Mouse (Mus musculus): ENCODE measurements around the gene Kcnmb2. TPM values are rescaled to one million over a fixed set of nuclear protein-coding genes. Genes with fewer than 3 reads are reported as not detected.

The Kcnmb2 gene
- polyA plus RNA-seq (2015; fragmentation: Nextera tagmentation; extraction: Ambion mirVana): 0.29 and 0.51 TPM in 2 replicates

GRCm38 (mm10) chr3:31902504-31903330, at the start of gene Kcnmb2:
Gene Kcnmb2 (plus strand): TSS chr3:31902507.
- no peaks in the 10 kb centered on the region for H3K9me3 ChIP-seq (replicated peaks)
- ATAC-seq (ENCODE audit: low read depth) (no peak), DNase-seq (no peak)
- no peaks in the 10 kb centered on the region for H3K36me3 ChIP-seq
- H3K4me1 ChIP-seq (replicated peaks): no peaks in the 10 kb centered on the region
- no peak within 1 kb of the TSS for H3K27ac ChIP-seq
- WGBS (ENCODE audit: insufficient replicate concordance): 2% methylated on average over 22 of the region's 22 CpGs
- peak within 1 kb of the TSS; percentile 6; the same call in 1 of the 2 replicates for H3K4me3 ChIP-seq (replicated peaks)
- peak within 1 kb of the TSS; percentile 41 for H3K4me2 ChIP-seq
- H3K9ac ChIP-seq: no peak within 1 kb of the TSS
- H3K27me3 ChIP-seq: peaks cover 11% of the 10 kb centered on the region

DNA sequence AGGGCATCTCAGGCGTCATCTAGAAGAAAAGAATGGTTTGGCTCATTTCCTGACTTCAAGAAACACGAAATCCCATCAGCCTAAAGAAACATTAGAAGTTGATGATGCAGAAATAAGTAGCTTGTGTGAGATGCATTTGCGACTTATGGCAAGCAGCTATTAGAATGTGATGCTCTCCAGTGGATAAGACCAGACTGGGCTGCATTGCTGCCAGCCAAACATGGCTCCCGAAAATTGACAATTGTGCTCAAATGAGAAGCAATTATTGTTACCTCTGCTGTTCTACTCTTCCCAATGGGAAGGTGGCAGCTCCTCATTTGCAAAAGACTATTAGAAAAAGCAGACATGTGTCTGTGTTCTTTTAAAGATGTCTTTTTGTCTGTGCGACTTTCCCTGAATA, 38.8 kb upstream of the Kcnmb2 start:
- Histone ChIP-seq H3K4me3 (replicated peaks) (no peak overlapping the region), H3K4me2 (no peak overlapping the region), H3K36me3 (no peaks in the 10 kb centered on the region), H3K27ac (no peak overlapping the region), H3K9me3 (replicated peaks) (no peaks in the 10 kb centered on the region), H3K27me3 (no peaks in the 10 kb centered on the region), H3K4me1 (replicated peaks) (no peaks in the 10 kb centered on the region), H3K9ac (no peak overlapping the region)
- 60% methylated on average over 5 of the region's 5 CpGs for WGBS (ENCODE audit: insufficient replicate concordance)
- no peak for DNase-seq
- no peak for ATAC-seq (ENCODE audit: low read depth)

DNA sequence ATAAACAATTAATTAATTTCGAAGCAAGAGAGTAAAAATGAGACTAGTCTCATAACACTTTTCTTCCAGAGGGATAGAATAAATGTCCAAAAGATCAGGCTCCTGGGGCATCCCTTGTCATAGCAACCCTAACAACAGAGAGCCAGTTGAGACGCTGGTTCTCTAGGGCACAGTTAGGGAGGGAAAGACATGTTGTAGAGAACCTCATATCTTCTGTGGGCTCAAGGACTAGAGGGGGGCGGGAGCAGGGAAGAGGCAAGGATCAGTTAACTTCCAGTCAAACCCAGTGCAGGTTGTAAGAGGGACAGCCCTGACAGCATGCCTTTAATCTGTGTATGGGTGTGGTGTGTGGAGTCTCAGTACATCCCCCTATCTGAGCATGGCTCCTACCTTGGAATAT, 38.2 kb upstream of the Kcnmb2 start:
- no peak for ATAC-seq (ENCODE audit: low read depth)
- Histone ChIP-seq H3K27ac (no peak overlapping the region), H3K4me1 (replicated peaks) (no peaks in the 10 kb centered on the region), H3K36me3 (no peaks in the 10 kb centered on the region), H3K4me3 (replicated peaks) (no peak overlapping the region), H3K4me2 (no peak overlapping the region), H3K27me3 (no peaks in the 10 kb centered on the region), H3K9me3 (replicated peaks) (no peaks in the 10 kb centered on the region), H3K9ac (no peak overlapping the region)
- 66% methylated on average over 3 of the region's 3 CpGs for WGBS (ENCODE audit: insufficient replicate concordance)
- DNase-seq: no peak

GRCm38 (mm10) chr3:31871461-31871860, 30.8 kb upstream of the Kcnmb2 start:
- no peaks in the 10 kb centered on the region for H3K36me3 ChIP-seq
- H3K4me3 ChIP-seq (replicated peaks): no peak overlapping the region
- no peaks in the 10 kb centered on the region for H3K27me3 ChIP-seq
- H3K27ac ChIP-seq: no peak overlapping the region
- H3K9me3 ChIP-seq (replicated peaks): no peaks in the 10 kb centered on the region
- DNase-seq (no peak), ATAC-seq (ENCODE audit: low read depth) (no peak)
- H3K4me2 ChIP-seq: no peak overlapping the region
- WGBS (ENCODE audit: insufficient replicate concordance): 66% methylated on average over 3 of the region's 3 CpGs
- no peaks in the 10 kb centered on the region for H3K4me1 ChIP-seq (replicated peaks)
- no peak overlapping the region for H3K9ac ChIP-seq

DNA sequence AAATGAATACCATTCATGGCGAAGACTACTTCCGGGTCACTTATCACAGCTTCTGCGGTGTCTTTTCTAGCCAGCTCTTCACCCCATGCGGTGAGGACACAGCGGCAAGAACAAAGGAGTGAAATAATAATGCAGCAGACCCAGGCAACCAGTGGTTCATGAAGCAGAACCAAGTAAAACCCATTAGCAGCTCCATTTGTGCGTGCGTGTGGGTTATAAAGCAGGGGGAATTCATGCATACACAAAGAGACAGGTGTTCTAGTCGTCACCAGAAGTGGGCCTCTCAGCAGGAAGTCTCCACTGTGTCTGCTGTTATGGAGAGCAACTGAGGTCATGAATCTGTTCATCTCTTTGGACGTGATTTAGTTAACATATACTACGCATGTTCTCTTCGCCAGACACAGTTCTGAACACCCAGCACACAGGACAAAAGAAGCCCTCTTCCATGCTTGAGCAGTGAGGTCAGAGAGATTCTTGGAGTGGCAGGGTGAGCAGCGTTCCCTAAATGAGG, 19.6 kb upstream of the Kcnmb2 start:
- H3K9me3 ChIP-seq (replicated peaks): no peaks in the 10 kb centered on the region
- DNase-seq (no peak), ATAC-seq (ENCODE audit: low read depth) (no peak)
- H3K36me3 ChIP-seq: no peaks in the 10 kb centered on the region
- no peak overlapping the region for H3K4me3 ChIP-seq (replicated peaks)
- H3K27ac ChIP-seq: no peak overlapping the region
- no peaks in the 10 kb centered on the region for H3K4me1 ChIP-seq (replicated peaks)
- no peak overlapping the region for H3K4me2 ChIP-seq
- no peak overlapping the region for H3K9ac ChIP-seq
- WGBS (ENCODE audit: insufficient replicate concordance): 72% methylated on average over 12 of the region's 12 CpGs
- no peaks in the 10 kb centered on the region for H3K27me3 ChIP-seq

DNA sequence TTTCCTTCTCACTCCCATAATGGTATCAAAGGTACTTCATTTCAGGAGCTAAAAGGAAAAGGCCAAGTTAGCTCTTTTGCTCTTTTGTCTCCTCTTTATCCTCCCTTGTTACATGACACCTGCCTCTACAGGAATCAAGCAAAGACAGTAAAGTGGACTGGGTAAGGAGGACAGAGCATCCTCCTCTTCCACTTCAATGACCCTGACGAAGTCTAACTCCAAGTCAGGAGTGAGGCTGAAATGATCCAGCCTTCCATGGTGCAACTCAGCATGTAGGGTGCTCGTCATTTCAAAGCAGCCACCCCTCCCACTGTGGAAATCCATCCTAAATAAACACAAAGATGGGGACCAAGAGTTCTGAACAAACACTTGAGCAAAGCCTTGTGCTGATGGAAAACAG, 9.7 kb upstream of the Kcnmb2 start:
- H3K9ac ChIP-seq: no peak overlapping the region
- H3K9me3 ChIP-seq (replicated peaks): no peaks in the 10 kb centered on the region
- H3K4me3 ChIP-seq (replicated peaks): no peak overlapping the region
- 37% methylated on average over 2 of the region's 2 CpGs for WGBS (ENCODE audit: insufficient replicate concordance)
- DNase-seq (no peak), ATAC-seq (ENCODE audit: low read depth) (no peak)
- H3K36me3 ChIP-seq: no peaks in the 10 kb centered on the region
- no peaks in the 10 kb centered on the region for H3K27me3 ChIP-seq
- no peaks in the 10 kb centered on the region for H3K4me1 ChIP-seq (replicated peaks)
- H3K27ac ChIP-seq: no peak overlapping the region
- no peak overlapping the region for H3K4me2 ChIP-seq

DNA sequence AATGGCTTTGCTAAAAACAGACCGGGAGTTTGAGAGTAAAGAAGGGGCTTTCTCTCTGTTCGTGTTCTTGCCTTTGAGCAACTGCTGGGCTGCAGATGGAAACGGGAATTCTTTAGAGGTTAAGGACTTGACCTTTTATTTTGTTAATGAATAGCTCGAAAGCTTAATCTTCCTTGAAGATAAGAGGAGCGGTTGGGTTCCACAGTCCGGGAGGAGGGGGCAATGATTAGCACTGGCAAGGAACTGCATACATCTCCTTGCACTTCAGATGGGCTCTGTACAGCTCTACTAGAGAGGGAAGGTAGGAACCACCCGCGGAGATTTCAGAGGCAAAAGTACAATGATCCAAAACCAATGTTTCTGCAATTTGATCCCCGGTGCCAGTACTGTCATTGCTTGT, 1.2 kb downstream of the Kcnmb2 start:
- Histone ChIP-seq H3K27me3 (peaks cover 11% of the 10 kb centered on the region), H3K4me2 (peak overlapping the region; percentile 41; the same call in 1 of the 2 replicates), H3K36me3 (no peaks in the 10 kb centered on the region), H3K4me1 (replicated peaks) (no peaks in the 10 kb centered on the region), H3K9ac (no peak overlapping the region), H3K4me3 (replicated peaks) (no peak overlapping the region), H3K27ac (no peak overlapping the region), H3K9me3 (replicated peaks) (no peaks in the 10 kb centered on the region)
- no peak for ATAC-seq (ENCODE audit: low read depth)
- no peak for DNase-seq
- 8% methylated on average over 9 of the region's 9 CpGs for WGBS (ENCODE audit: insufficient replicate concordance)

DNA sequence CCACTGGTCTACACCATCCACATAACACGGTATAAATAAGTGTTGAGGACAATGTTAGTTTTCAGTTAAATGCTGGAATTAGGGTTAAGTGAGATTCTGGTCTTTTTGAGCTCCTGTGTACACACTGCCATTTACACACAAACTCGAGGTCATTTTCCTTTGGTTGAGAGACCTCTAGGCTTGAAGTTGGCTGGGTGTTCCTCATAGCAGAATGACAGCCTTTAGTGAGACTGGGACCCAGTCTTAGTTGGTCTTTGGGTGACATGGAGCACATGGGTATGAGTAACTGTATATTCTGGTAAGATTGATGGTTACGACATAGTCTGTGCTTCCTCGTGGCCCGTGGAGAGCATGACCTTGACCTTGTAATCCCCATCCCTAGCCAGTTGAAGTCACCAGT, 1.8 kb downstream of the Kcnmb2 start:
- 37% methylated on average over 5 of the region's 5 CpGs for WGBS (ENCODE audit: insufficient replicate concordance)
- Histone ChIP-seq H3K9ac (no peak overlapping the region), H3K4me3 (replicated peaks) (no peak overlapping the region), H3K4me2 (no peak overlapping the region), H3K27ac (no peak overlapping the region), H3K9me3 (replicated peaks) (no peaks in the 10 kb centered on the region), H3K36me3 (no peaks in the 10 kb centered on the region), H3K27me3 (peaks cover 11% of the 10 kb centered on the region), H3K4me1 (replicated peaks) (no peaks in the 10 kb centered on the region)
- no peak for DNase-seq
- no peak for ATAC-seq (ENCODE audit: low read depth)

DNA sequence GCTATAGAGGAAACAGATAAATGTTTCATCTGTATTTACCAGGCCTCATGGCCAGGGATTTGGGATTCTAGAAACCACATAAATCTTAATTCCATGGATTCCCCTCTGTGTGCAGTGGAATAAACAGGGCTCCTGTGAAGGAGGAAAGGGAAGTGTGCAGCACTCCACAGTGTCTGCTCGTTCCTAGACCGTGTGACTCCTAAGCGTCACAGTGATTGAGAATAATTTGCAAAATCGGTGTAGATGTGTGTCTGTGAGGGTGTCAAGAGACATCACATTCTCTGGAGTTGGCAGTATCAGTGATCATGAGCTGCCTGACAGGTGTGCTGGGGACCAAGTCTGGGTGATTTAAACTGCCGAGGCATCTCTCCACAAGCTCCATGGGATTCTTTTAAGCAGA, 8.9 kb downstream of the Kcnmb2 start:
- Histone ChIP-seq H3K4me3 (replicated peaks) (no peak overlapping the region), H3K9ac (no peak overlapping the region), H3K27me3 (no peaks in the 10 kb centered on the region), H3K4me2 (no peak overlapping the region), H3K4me1 (replicated peaks) (no peaks in the 10 kb centered on the region), H3K36me3 (no peaks in the 10 kb centered on the region), H3K27ac (no peak overlapping the region), H3K9me3 (replicated peaks) (no peaks in the 10 kb centered on the region)
- no peak for ATAC-seq (ENCODE audit: low read depth)
- WGBS (ENCODE audit: insufficient replicate concordance): 53% methylated on average over 5 of the region's 5 CpGs
- DNase-seq: no peak

DNA sequence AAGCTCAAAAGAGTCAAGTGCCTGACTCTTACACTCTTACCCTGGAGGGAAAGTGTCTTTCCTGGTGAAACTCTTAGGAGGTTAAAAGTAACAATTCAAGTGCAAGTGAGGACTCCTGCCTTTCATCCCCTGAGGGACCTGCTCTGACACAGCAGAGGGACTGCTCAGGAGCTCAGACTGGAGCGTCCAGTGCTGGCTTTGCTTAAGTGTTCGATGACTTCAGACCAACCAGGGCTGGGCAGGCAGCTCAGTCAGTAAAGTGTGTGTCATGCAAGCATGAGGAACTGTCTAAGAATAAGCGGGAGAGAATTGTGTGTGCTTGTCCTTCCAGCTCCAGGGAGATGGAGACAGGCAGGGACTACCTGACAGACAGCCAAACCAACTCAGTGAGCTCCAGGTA, 9.4 kb downstream of the Kcnmb2 start:
- H3K9me3 ChIP-seq (replicated peaks): no peaks in the 10 kb centered on the region
- H3K9ac ChIP-seq: no peak overlapping the region
- no peak for DNase-seq
- no peaks in the 10 kb centered on the region for H3K4me1 ChIP-seq (replicated peaks)
- no peak overlapping the region for H3K4me3 ChIP-seq (replicated peaks)
- H3K27me3 ChIP-seq: no peaks in the 10 kb centered on the region
- no peak overlapping the region for H3K4me2 ChIP-seq
- H3K27ac ChIP-seq: no peak overlapping the region
- no peak for ATAC-seq (ENCODE audit: low read depth)
- no peaks in the 10 kb centered on the region for H3K36me3 ChIP-seq
- WGBS (ENCODE audit: insufficient replicate concordance): 30% methylated on average over 3 of the region's 3 CpGs

DNA sequence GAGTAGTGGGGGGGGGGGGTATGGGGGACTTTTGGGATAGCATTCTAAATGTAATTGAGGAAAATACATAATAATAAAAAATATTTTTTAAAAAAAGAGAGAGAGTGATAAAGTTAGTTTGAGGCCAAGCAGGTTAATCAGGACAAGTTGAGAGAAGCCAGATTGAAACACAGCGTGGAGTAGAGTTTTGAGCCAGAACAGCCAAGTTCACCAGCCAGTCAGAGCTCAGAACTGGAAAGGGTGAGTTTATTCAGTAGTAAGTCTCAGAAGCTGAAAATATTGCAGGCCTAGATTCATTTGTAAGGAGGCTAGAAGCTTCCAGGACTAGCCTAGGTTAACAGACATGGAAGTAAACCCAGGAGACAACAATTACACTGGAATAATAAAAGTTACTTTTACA, 26.2 kb downstream of the Kcnmb2 start:
- DNase-seq: no peak
- no peaks in the 10 kb centered on the region for H3K36me3 ChIP-seq
- WGBS (ENCODE audit: insufficient replicate concordance): 64% methylated on average over 1 of the region's 1 CpGs
- ATAC-seq (ENCODE audit: low read depth): no peak
- H3K4me1 ChIP-seq (replicated peaks): no peaks in the 10 kb centered on the region
- H3K27ac ChIP-seq: no peak overlapping the region
- no peaks in the 10 kb centered on the region for H3K27me3 ChIP-seq
- H3K9me3 ChIP-seq (replicated peaks): no peaks in the 10 kb centered on the region
- no peak overlapping the region for H3K4me2 ChIP-seq
- no peak overlapping the region for H3K9ac ChIP-seq
- no peak overlapping the region for H3K4me3 ChIP-seq (replicated peaks)

DNA sequence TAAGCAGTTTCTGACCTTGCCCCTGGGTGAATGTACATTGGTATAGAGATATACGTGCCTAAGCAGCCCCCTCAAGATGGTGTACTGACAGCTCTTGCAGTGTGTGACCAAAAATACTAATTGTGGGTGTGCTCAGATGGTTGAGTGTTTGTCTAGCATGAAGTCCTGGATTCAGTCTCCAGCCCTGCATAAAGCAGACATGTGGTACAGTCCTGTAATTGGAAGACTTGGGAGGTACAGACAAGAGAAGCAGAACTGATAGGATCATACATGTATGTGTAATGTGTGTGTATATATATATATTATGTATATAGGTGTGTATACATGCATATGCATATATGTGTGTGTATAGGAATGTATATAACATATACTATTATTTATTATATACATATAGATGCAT, 32.4 kb downstream of the Kcnmb2 start:
- 56% methylated on average over 1 of the region's 1 CpGs for WGBS (ENCODE audit: insufficient replicate concordance)
- Histone ChIP-seq H3K9ac (no peak overlapping the region), H3K4me3 (replicated peaks) (no peak overlapping the region), H3K9me3 (replicated peaks) (no peaks in the 10 kb centered on the region), H3K4me1 (replicated peaks) (no peaks in the 10 kb centered on the region), H3K36me3 (no peaks in the 10 kb centered on the region), H3K4me2 (no peak overlapping the region), H3K27me3 (no peaks in the 10 kb centered on the region), H3K27ac (no peak overlapping the region)
- no peak for ATAC-seq (ENCODE audit: low read depth)
- DNase-seq: no peak
